Mouse (Mus musculus) heart, embryonic 10.5 days (tissue): ENCODE results near the gene Zfp618. TPM values are rescaled to one million over a fixed set of nuclear protein-coding genes. Genes with fewer than 3 reads are reported as not detected.

ENCODE experiments used
- DNase-seq: peaks from one replicate; pipeline ENCODE4 v3.0.0-alpha.2; 2017; ENCODE audit warnings: low spot score
- H3K27ac ChIP-seq: fragments of 300-500 bp; sonication (generic); 2 replicates; pipeline ENCODE4 v1.5.1; 2016; ENCODE audit warnings: mild to moderate bottlenecking
- H3K27me3 ChIP-seq: fragments of 300-500 bp; sonication (generic); 2 replicates; pipeline ENCODE4 v1.6.1; 2016; ENCODE audit warnings: mild to moderate bottlenecking; ENCODE audit not compliant: poor library complexity, insufficient read depth, severe bottlenecking
- H3K36me3 ChIP-seq: fragments of 300-500 bp; sonication (generic); 2 replicates; pipeline ENCODE4 v1.6.1; 2016; ENCODE audit warnings: mild to moderate bottlenecking, moderate library complexity
- H3K4me1 ChIP-seq: fragments of 300-500 bp; sonication (generic); 2 replicates; pipeline ENCODE4 v1.6.1; 2016; ENCODE audit warnings: mild to moderate bottlenecking
- H3K4me3 ChIP-seq: fragments of 300-500 bp; sonication (generic); 2 replicates; pipeline ENCODE4 v1.5.1; 2016; ENCODE audit warnings: mild to moderate bottlenecking, moderate library complexity
- H3K9me3 ChIP-seq: fragments of 300-500 bp; sonication (generic); 2 replicates; pipeline ENCODE4 v1.6.1; 2016; ENCODE audit warnings: mild to moderate bottlenecking, moderate library complexity
- whole genome bisulfite sequencing: fragments of 180-500 bp; shearing (Covaris S2); methylation state at CpG from one replicate; pipeline ENCODE4 v1.1.7; 2016; 5-methylcytosine and 5-hydroxymethylcytosine counted together
- polyA plus RNA-seq: library from polyadenylated mRNA; unstranded; fragments of >200 nt; fragmentation: Nextera tagmentation; extraction: Ambion mirVana; gene quantifications from 2 replicates; pipeline ENCODE4 v1.2.1, GENCODE M21; 2016

Gene Zfp618
- polyA plus RNA-seq, 1 experiment from 2014 or later, result 18.1 TPM

DNA sequence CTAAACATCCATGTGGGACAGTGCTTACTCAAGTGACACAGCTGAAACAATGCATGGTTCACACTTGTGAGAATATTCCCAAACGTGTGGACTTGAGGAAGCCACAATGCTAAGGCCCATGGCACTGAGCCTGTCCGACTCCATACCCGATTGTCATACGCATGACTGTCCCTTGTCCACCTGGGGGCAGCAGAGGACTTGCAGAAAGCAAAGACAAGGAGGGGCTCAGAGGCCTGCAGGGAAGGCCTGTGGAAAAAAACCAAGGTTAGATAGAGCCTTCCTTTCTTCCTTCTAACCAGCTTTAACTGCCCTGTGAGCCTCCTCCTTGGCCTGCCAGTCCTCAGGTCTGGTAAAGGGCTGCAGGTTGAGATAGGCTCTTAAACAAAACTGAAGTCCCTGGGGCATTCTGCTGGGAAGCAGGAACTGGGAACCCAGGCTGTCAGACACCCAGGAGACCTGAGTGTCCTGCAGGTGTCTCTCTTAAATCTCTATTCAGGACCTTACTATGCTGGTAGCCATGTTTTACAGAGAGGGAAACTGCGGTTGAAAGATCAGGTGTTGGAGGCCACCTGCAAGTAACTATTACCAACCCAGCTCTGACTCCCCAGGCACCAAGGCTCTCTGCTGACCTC is 193.7 kb downstream of the Zfp618 start:
- Histone ChIP-seq H3K4me1 (peaks cover 11% of the 10 kb centered on the region), H3K27me3 (peaks cover 10% of the 10 kb centered on the region), H3K9me3 (no peaks in the 10 kb centered on the region), H3K27ac (peak overlapping the region; percentile 39; the same call in 1 of the 2 replicates), H3K4me3 (no peak overlapping the region), H3K36me3 (no peaks in the 10 kb centered on the region)
- WGBS, result 23% methylated on average over 5 of the region's 5 CpGs
- peak; percentile 89 for DNase-seq

DNA sequence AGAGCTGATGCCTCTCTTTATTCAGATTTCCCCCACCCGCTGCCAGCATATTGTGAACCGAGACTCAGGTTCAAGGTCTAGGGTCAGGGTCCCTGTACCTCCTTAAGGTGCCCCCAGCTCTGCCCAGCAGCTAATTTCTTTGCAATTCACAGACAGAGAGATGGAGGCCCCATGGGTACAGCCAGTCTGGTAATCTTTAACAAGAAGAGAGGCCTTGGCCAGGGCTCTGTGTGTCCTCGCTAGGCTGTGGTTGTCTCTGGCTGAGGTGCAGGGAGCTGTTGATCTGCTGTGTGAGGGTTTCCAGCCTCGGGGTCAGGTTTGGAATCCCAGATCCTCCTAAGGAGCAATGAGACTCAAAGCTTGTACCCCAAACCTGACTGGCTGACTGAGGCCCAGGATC is 200.3 kb downstream of the Zfp618 start:
- WGBS, result 86% methylated on average over 4 of the region's 4 CpGs
- DNase-seq, result no peak
- Histone ChIP-seq H3K27ac (no peak overlapping the region), H3K36me3 (no peaks in the 10 kb centered on the region), H3K27me3 (peaks cover 42% of the 10 kb centered on the region), H3K4me1 (peaks cover 1% of the 10 kb centered on the region; the same call in 1 of the 2 replicates), H3K9me3 (no peaks in the 10 kb centered on the region), H3K4me3 (no peak overlapping the region)

DNA sequence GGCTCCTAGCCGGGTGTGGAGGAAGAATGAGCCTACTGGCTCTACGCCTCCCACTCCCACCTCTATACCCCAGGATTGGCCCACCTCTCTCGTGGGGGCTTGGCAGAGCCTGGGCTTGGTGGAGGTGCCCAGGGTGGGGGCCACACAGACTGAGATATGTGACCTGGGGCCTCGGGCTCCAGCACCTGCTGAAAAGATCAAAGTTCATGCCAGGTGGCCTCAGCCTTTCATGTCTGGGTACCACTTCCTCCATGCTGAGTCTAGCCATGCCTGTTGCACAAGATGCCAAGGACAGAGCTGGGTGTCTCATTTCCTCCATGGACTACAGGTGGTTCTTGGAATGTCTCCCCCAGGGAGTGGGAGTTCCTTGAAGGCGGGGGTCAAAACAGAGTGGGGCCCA is 200.9 kb downstream of the Zfp618 start:
- no peaks in the 10 kb centered on the region for H3K4me1 ChIP-seq
- no peaks in the 10 kb centered on the region for H3K9me3 ChIP-seq
- no peaks in the 10 kb centered on the region for H3K36me3 ChIP-seq
- peaks cover 49% of the 10 kb centered on the region for H3K27me3 ChIP-seq
- no peak for DNase-seq
- WGBS, result 80% methylated on average over 5 of the region's 5 CpGs
- H3K4me3 ChIP-seq, result no peak overlapping the region
- H3K27ac ChIP-seq, result no peak overlapping the region

DNA sequence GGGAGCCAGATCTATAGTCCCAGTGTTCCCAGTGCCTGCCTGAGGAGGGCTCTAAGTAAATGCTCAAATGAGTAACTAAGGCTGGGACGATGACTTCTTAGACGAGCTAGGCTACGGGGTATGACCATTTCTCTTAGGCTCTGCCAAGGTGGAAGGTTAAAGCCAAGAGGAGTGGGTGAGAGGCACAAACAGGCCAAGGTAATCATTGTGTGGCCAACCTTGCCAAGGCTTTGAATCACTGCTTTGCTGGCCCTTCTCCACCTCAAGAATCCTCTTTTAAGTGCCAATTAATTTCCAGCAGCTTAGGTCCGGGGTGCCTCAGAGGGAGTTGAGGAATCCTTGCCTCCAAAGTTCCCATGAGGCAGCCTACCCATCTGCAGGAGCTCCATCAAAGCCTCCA is 204.7 kb downstream of the Zfp618 start:
- no peak for DNase-seq
- H3K27me3 ChIP-seq, result peaks cover 76% of the 10 kb centered on the region
- WGBS, result 78% methylated on average over 4 of the region's 4 CpGs
- no peak overlapping the region for H3K27ac ChIP-seq
- no peaks in the 10 kb centered on the region for H3K36me3 ChIP-seq
- no peaks in the 10 kb centered on the region for H3K4me1 ChIP-seq
- no peak overlapping the region for H3K4me3 ChIP-seq
- H3K9me3 ChIP-seq, result no peaks in the 10 kb centered on the region

DNA sequence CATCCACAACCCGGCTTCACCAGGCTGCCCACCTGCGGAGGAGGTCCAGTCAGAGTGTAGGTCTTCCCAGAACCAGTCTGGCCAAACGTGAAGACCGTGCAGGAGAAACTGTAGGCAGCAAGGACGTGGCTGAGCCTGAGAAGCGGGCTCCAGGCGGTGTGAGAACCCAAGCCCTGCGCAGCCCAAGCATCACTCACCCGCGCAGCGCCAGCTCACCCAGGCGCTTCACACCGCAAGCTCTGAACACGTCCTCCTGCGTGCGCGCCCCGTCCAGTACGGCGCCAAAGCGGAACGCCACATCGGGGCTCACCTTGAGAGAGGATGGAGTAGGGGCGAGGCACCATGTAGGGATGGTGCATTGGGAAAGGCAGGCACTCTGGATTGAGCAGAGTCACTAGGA is 205.7 kb downstream of the Zfp618 start:
- no peak for DNase-seq
- no peaks in the 10 kb centered on the region for H3K4me1 ChIP-seq
- 40% methylated on average over 24 of the region's 24 CpGs for WGBS
- H3K27me3 ChIP-seq, result peaks cover 76% of the 10 kb centered on the region
- H3K4me3 ChIP-seq, result no peak overlapping the region; the same call in 1 of the 2 replicates
- H3K36me3 ChIP-seq, result no peaks in the 10 kb centered on the region
- H3K27ac ChIP-seq, result no peak overlapping the region
- no peaks in the 10 kb centered on the region for H3K9me3 ChIP-seq

DNA sequence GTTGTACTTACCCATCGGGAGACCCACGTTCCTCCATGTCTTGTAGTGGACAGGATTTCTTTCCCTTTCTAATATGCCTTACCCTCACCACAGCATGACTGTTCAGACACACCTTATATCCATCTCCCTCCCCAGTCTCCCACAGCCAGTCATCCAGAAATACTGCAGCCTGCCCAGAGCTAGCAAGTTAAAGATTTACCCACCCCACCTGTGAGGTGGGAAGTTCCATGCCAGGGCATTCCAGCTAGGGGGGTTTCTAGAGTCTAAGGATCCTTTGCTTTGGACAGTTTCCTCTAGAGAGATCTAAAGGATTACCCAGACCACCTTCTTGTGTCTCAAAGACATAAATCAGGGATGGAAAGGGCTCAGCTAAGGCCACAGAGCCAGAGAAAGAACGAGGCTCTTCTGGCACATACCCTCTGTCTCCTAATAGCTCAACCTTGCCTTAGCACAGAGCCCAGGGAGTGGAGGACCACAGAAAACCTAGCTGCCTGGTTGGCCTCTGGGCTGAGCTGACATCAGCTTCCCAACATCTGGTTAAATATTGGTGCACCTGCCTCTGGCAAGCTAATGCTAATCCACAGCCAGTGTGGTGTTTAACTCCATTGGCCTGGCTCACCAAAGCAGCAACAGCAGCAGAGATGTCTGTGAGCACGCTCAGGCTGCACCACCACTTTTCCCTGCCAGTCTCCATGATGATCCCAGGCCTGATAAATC is 206.8 kb downstream of the Zfp618 start, which contains the start of gene Kif12:
TSS of gene Kif12 (minus strand) at position 163 of the 717 bp plus-strand sequence.
- H3K9me3 ChIP-seq, result no peaks in the 10 kb centered on the region
- H3K4me1 ChIP-seq, result no peaks in the 10 kb centered on the region
- 67% methylated on average over 4 of the region's 4 CpGs for WGBS
- no peaks in the 10 kb centered on the region for H3K36me3 ChIP-seq
- H3K27me3 ChIP-seq, result peaks cover 68% of the 10 kb centered on the region
- H3K4me3 ChIP-seq, result no peak within 1 kb of the TSS; the same call in 1 of the 2 replicates
- no peak for DNase-seq
- no peak within 1 kb of the TSS for H3K27ac ChIP-seq

DNA sequence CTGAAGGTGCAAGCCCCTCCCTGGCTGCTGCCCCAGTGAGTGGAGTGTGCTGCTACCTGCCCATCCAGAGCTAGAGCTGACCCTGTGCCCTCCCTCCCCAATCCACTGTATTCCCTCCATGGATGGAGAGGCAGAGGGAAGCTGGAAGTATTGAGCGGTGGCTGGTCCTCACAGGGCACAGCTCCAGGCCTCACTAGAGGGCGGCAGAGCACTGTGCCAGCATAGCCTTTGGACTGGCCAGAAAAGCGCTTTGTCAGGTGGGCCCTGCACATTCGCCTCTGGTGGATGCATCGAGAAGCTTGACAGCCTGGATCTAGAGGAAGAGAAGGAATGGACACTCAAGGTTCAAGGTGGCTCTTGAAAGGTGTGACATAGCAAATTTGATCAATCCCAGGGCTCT is 216.2 kb downstream of the Zfp618 start:
- peak; percentile 84 for DNase-seq
- Histone ChIP-seq H3K9me3 (no peaks in the 10 kb centered on the region), H3K4me3 (no peak overlapping the region), H3K27me3 (peaks cover 24% of the 10 kb centered on the region), H3K27ac (no peak overlapping the region), H3K4me1 (peaks cover 13% of the 10 kb centered on the region), H3K36me3 (no peaks in the 10 kb centered on the region)
- 8% methylated on average over 5 of the region's 5 CpGs for WGBS

DNA sequence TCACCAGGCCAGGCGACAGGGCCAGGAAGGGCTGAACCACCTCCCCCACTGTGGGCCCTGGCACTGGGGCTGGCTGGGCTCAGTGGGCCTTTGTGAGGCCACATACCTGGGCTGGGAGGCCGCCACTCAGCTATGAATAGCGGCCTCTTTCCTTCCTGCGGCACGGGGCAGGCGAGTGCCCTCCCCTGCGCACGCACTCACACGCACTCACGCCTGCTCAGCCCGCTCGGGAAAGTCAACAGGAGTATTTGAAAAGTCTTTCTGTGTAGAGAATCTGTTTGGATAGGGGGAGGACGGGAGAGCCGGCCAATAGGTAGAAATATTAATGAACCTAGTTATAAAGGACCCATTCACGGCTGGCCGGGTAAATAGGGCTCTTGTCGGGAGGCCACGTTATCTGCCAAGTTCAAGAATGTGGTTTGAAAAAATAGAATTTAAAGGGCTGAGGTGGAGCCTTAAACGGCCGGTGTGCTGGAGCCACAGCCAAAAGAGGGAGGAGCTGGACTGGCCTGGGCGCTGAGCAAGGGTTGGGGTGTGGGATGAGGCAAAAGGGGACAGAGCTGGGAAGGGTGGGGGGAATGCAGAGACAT is 221.0 kb downstream of the Zfp618 start:
- WGBS, result 54% methylated on average over 21 of the region's 21 CpGs
- Histone ChIP-seq H3K27ac (peak overlapping the region; percentile 36), H3K36me3 (no peaks in the 10 kb centered on the region), H3K4me1 (peaks cover 29% of the 10 kb centered on the region), H3K9me3 (no peaks in the 10 kb centered on the region), H3K4me3 (no peak overlapping the region), H3K27me3 (peaks cover 32% of the 10 kb centered on the region)
- DNase-seq, result peak; percentile 80

Other genes with a start within 250 kb of the Zfp618 start
- gene Ambp, start 189.2 kb downstream of the Zfp618 start, polyA plus RNA-seq, result 5.8 and 158 TPM in 2 replicates
- 0.12 and 3.4 TPM in 2 replicates for gene Kif12, start 206.6 kb downstream of the Zfp618 start, polyA plus RNA-seq
- 2.3 and 4.3 TPM in 2 replicates for gene Col27a1, start 248.4 kb downstream of the Zfp618 start, polyA plus RNA-seq